Mouse (Mus musculus): ENCODE data around the gene Ppox. TPM values are rescaled to one million over a fixed set of nuclear protein-coding genes. Genes with fewer than 3 reads are reported as not detected.
A peak's percentile ranks its signal among the peaks of the same experiment; 100 is the strongest.

Gene Ppox
- total and polyA plus RNA-seq, 2 experiments from 2014 or later: 23.3 to 30.6 TPM

- Histone ChIP-seq H3K4me2 (ENCODE audit: low read depth) (peak within 1 kb of the TSS; percentile 53), H3K9me3 (ENCODE audit: low read length) (no peaks in the 10 kb centered on the region), H3K27me3 (ENCODE audit: insufficient read depth, low read length) (no peaks in the 10 kb centered on the region), H3K36me3 (ENCODE audit: insufficient read depth) (no peaks in the 10 kb centered on the region), H3K9ac (peak within 1 kb of the TSS; percentile 43), H3K4me3 (ENCODE audit: low read depth, low read length) (peak within 1 kb of the TSS; percentile 25), H3K4me1 (ENCODE audit: insufficient read depth) (peaks cover 15% of the 10 kb centered on the region; the same call in 1 of the 2 replicates), H3K27ac (ENCODE audit: low read depth, low read length) (peak within 1 kb of the TSS; percentile 47; the same call in 1 of the 2 replicates)
- WGBS: 13% methylated on average over 26 of the region's 26 CpGs
- no peak for TF ChIP-seq CTCF (IDR thresholded peaks at IDR 0.05; ENCODE audit: low read depth)
- DNase-seq (peak; percentile 68), ATAC-seq (peak; percentile 16; the same call in 1 of the 2 replicates)
Measured at GRCm38 (mm10) chr1:171250680-171251593, 30.0 kb downstream of the Ppox start, which contains the start of gene Ndufs2. Gene Ndufs2 (minus strand): TSS chr1:171251388.

- Histone ChIP-seq H3K9me3 (ENCODE audit: low read length) (no peaks in the 10 kb centered on the region), H3K27ac (ENCODE audit: low read depth, low read length) (peak within 1 kb of the TSS; percentile 47; the same call in 1 of the 2 replicates), H3K9ac (peak within 1 kb of the TSS; percentile 43; the same call in 1 of the 2 replicates), H3K4me1 (ENCODE audit: insufficient read depth) (peaks cover 15% of the 10 kb centered on the region; the same call in 1 of the 2 replicates), H3K36me3 (ENCODE audit: insufficient read depth) (no peaks in the 10 kb centered on the region), H3K27me3 (ENCODE audit: insufficient read depth, low read length) (no peaks in the 10 kb centered on the region), H3K4me2 (ENCODE audit: low read depth) (peak within 1 kb of the TSS; percentile 53), H3K4me3 (ENCODE audit: low read depth, low read length) (peak within 1 kb of the TSS; percentile 25)
- 10% methylated on average over 5 of the region's 5 CpGs for WGBS
- peak; percentile 30; the same call in 1 of the 2 replicates for ATAC-seq
- DNase-seq: peak; percentile 72
- TF ChIP-seq CTCF (IDR thresholded peaks at IDR 0.05; ENCODE audit: low read depth): no peak
Measured at GRCm38 (mm10) chr1:171249913-171250600, 30.9 kb downstream of the Ppox start, which contains the start of gene Adamts4. Gene Adamts4 (plus strand): TSS chr1:171250421.

- Histone ChIP-seq H3K4me3 (ENCODE audit: low read depth, low read length) (no peak overlapping the region), H3K36me3 (ENCODE audit: insufficient read depth) (no peaks in the 10 kb centered on the region), H3K4me2 (ENCODE audit: low read depth) (no peak overlapping the region), H3K27me3 (ENCODE audit: insufficient read depth, low read length) (no peaks in the 10 kb centered on the region), H3K9ac (no peak overlapping the region), H3K27ac (ENCODE audit: low read depth, low read length) (no peak overlapping the region), H3K4me1 (ENCODE audit: insufficient read depth) (peaks cover 15% of the 10 kb centered on the region; the same call in 1 of the 2 replicates), H3K9me3 (ENCODE audit: low read length) (no peaks in the 10 kb centered on the region)
- ATAC-seq: no peak
- DNase-seq: no peak
- no peak for TF ChIP-seq CTCF (IDR thresholded peaks at IDR 0.05; ENCODE audit: low read depth)
- 43% methylated on average over 3 of the region's 3 CpGs for WGBS
Measured at GRCm38 (mm10) chr1:171248386-171249226, 32.4 kb downstream of the Ppox start.

GRCm38 (mm10) chr1:171247916-171248315 is 33.1 kb downstream of the Ppox start:
- Histone ChIP-seq H3K27ac (ENCODE audit: low read depth, low read length) (0 out of 2 replicates have a peak overlapping the region, but pooled peaks have one; percentile 75), H3K36me3 (ENCODE audit: insufficient read depth) (0 out of 2 replicates have a peak, but pooled peaks cover 1% of the 10 kb centered on the region), H3K4me3 (ENCODE audit: low read depth, low read length) (no peak overlapping the region), H3K9me3 (ENCODE audit: low read length) (no peaks in the 10 kb centered on the region), H3K4me2 (ENCODE audit: low read depth) (peak overlapping the region; percentile 63; the same call in 1 of the 2 replicates), H3K27me3 (ENCODE audit: insufficient read depth, low read length) (no peaks in the 10 kb centered on the region), H3K9ac (no peak overlapping the region), H3K4me1 (ENCODE audit: insufficient read depth) (peaks cover 15% of the 10 kb centered on the region; the same call in 1 of the 2 replicates)
- DNase-seq (no peak), ATAC-seq (no peak)
- WGBS: 38% methylated on average over 4 of the region's 4 CpGs
- TF ChIP-seq CTCF (IDR thresholded peaks at IDR 0.05; ENCODE audit: low read depth): no peak

GRCm38 (mm10) chr1:171247453-171247841 is 33.5 kb downstream of the Ppox start:
- H3K4me1 ChIP-seq (ENCODE audit: insufficient read depth): peaks cover 15% of the 10 kb centered on the region; the same call in 1 of the 2 replicates
- H3K27me3 ChIP-seq (ENCODE audit: insufficient read depth, low read length): no peaks in the 10 kb centered on the region
- 17% methylated on average over 13 of the region's 13 CpGs for WGBS
- no peak for TF ChIP-seq CTCF (IDR thresholded peaks at IDR 0.05; ENCODE audit: low read depth)
- peak overlapping the region; percentile 36 for H3K9ac ChIP-seq
- DNase-seq: no peak
- peak overlapping the region; percentile 75; the same call in 1 of the 2 replicates for H3K27ac ChIP-seq (ENCODE audit: low read depth, low read length)
- H3K36me3 ChIP-seq (ENCODE audit: insufficient read depth): 0 out of 2 replicates have a peak, but pooled peaks cover 6% of the 10 kb centered on the region
- ATAC-seq: 0 out of 2 replicates have a peak, but pooled peaks have one; percentile 0
- H3K4me2 ChIP-seq (ENCODE audit: low read depth): peak overlapping the region; percentile 63
- H3K4me3 ChIP-seq (ENCODE audit: low read depth, low read length): peak overlapping the region; percentile 75
- H3K9me3 ChIP-seq (ENCODE audit: low read length): no peaks in the 10 kb centered on the region

Measured in forebrain, postnatal 0 days (tissue).